Comparison of ENCODE assay signal across 10 mouse cellular contexts in genomic region chr5:66798135-66798534, GRCm38 (mm10). TPM values are rescaled to one million over a fixed set of nuclear protein-coding genes. Genes with fewer than 3 reads are reported as not detected.
A peak's percentile ranks its signal among the peaks of the same experiment; 100 is the strongest.
DNase-seq lines count a peak whose midpoint lies in the region; ATAC-seq lines count a peak whose summit lies in the region.
"Had no signal": no experiment of that assay in that cellular context is flagged by ENCODE, and none has a peak within 500 bp of the region (broad histone marks: within the 10 kb centered on the region; RNA-seq: fewer than 3 reads in every experiment).

No protein-coding gene starts in this region.

- no peak overlapping the region for H3K9ac ChIP-seq in forebrain, embryonic 11.5 days (ENCODE audit: low read length)
- no peak overlapping the region for H3K9ac ChIP-seq in limb, embryonic 12.5 days (replicated peaks)
- H3K9ac ChIP-seq in hindbrain, embryonic 13.5 days = no peak overlapping the region
- no peak overlapping the region for H3K9ac ChIP-seq in neural tube, embryonic 12.5 days
- H3K9ac ChIP-seq: liver, embryonic 13.5 days had no signal

- ATAC-seq in forebrain, embryonic 11.5 days (replicated peaks; ENCODE audit: low FRiP score) = no peak
- ATAC-seq in limb, embryonic 12.5 days (ENCODE audit: insufficient number of reproducible peaks, insufficient read depth, low FRiP score, low TSS enrichment, low read depth) = no peak
- ATAC-seq in hindbrain, embryonic 13.5 days (ENCODE audit: low FRiP score) = 0 out of 2 replicates have a peak, but pooled peaks have one; percentile 47
- ATAC-seq in neural tube, embryonic 12.5 days (ENCODE audit: low FRiP score, low read depth) = peak; percentile 3; the same call in 1 of the 2 replicates
- no peak for ATAC-seq in erythroid progenitor cell, adult 5-6 weeks (replicated peaks; ENCODE audit: low FRiP score, poor library complexity, severe bottlenecking)

- no peak overlapping the region for H3K4me3 ChIP-seq in forebrain, embryonic 10.5 days
- no peak overlapping the region for H3K4me3 ChIP-seq in forebrain, embryonic 11.5 days (ENCODE audit: low read depth, low read length)
- no peak overlapping the region for H3K4me3 ChIP-seq in limb, embryonic 12.5 days (replicated peaks)
- no peak overlapping the region for H3K4me3 ChIP-seq in limb, embryonic 10.5 days
- H3K4me3 ChIP-seq in hindbrain, embryonic 13.5 days = no peak overlapping the region
- no peak overlapping the region for H3K4me3 ChIP-seq in neural tube, embryonic 12.5 days
- H3K4me3 ChIP-seq: liver, embryonic 13.5 days had no signal

- H3K36me3 ChIP-seq in forebrain, embryonic 10.5 days (replicated peaks) = no peaks in the 10 kb centered on the region
- no peaks in the 10 kb centered on the region for H3K36me3 ChIP-seq in forebrain, embryonic 11.5 days (ENCODE audit: control insufficient read depth, insufficient read depth, low read length)
- H3K36me3 ChIP-seq in limb, embryonic 12.5 days = no peaks in the 10 kb centered on the region
- H3K36me3 ChIP-seq in limb, embryonic 10.5 days = no peaks in the 10 kb centered on the region
- no peaks in the 10 kb centered on the region for H3K36me3 ChIP-seq in hindbrain, embryonic 13.5 days
- no peaks in the 10 kb centered on the region for H3K36me3 ChIP-seq in neural tube, embryonic 12.5 days
- H3K36me3 ChIP-seq: liver, embryonic 13.5 days had no signal

- H3K4me2 ChIP-seq in forebrain, embryonic 11.5 days (ENCODE audit: low read depth, low read length, severe bottlenecking) = no peak overlapping the region
- no peak overlapping the region for H3K4me2 ChIP-seq in limb, embryonic 12.5 days
- H3K4me2 ChIP-seq in hindbrain, embryonic 13.5 days = no peak overlapping the region
- H3K4me2 ChIP-seq in neural tube, embryonic 12.5 days (replicated peaks) = peak overlapping the region; percentile 13
- H3K4me2 ChIP-seq: liver, embryonic 13.5 days had no signal

- WGBS in forebrain, embryonic 10.5 days = 78% methylated on average over 3 of the region's 3 CpGs
- WGBS in forebrain, embryonic 11.5 days = 68% methylated on average over 3 of the region's 3 CpGs
- WGBS in limb, embryonic 12.5 days = 49% methylated on average over 3 of the region's 3 CpGs
- WGBS in limb, embryonic 10.5 days = 74% methylated on average over 3 of the region's 3 CpGs
- WGBS in hindbrain, embryonic 13.5 days = 35% methylated on average over 3 of the region's 3 CpGs
- 34% methylated on average over 3 of the region's 3 CpGs for WGBS in neural tube, embryonic 12.5 days

- no peaks in the 10 kb centered on the region for H3K27me3 ChIP-seq in forebrain, embryonic 10.5 days (ENCODE audit: poor library complexity, severe bottlenecking)
- H3K27me3 ChIP-seq in forebrain, embryonic 11.5 days (ENCODE audit: control insufficient read depth, insufficient read depth, low read length) = no peaks in the 10 kb centered on the region
- no peaks in the 10 kb centered on the region for H3K27me3 ChIP-seq in limb, embryonic 12.5 days
- H3K27me3 ChIP-seq in limb, embryonic 10.5 days (ENCODE audit: low read depth, poor library complexity, severe bottlenecking) = no peaks in the 10 kb centered on the region
- H3K27me3 ChIP-seq in hindbrain, embryonic 13.5 days = no peaks in the 10 kb centered on the region
- H3K27me3 ChIP-seq in neural tube, embryonic 12.5 days (replicated peaks) = no peaks in the 10 kb centered on the region
- H3K27me3 ChIP-seq: liver, embryonic 13.5 days had no signal

- DNase-seq in forebrain, embryonic 10.5 days (ENCODE audit: extremely low spot score, low spot score) = no peak
- no peak for DNase-seq in forebrain, embryonic 11.5 days (ENCODE audit: low spot score)
- DNase-seq in limb, embryonic 10.5 days (ENCODE audit: low spot score) = no peak
- no peak for DNase-seq in spleen, postnatal 4 days (ENCODE audit: low spot score in 2 of 2)
- DNase-seq: cerebellum, adult 2 months; liver, embryonic 13.5 days had no signal

- H3K9me3 ChIP-seq in forebrain, embryonic 10.5 days = peaks cover 3% of the 10 kb centered on the region; the same call in 1 of the 2 replicates
- H3K9me3 ChIP-seq in forebrain, embryonic 11.5 days (ENCODE audit: control insufficient read depth, low read length) = no peaks in the 10 kb centered on the region
- no peaks in the 10 kb centered on the region for H3K9me3 ChIP-seq in limb, embryonic 12.5 days
- no peaks in the 10 kb centered on the region for H3K9me3 ChIP-seq in limb, embryonic 10.5 days (replicated peaks)
- no peaks in the 10 kb centered on the region for H3K9me3 ChIP-seq in hindbrain, embryonic 13.5 days
- H3K9me3 ChIP-seq in neural tube, embryonic 12.5 days = no peaks in the 10 kb centered on the region
- H3K9me3 ChIP-seq: liver, embryonic 13.5 days had no signal

- peaks cover 38% of the 10 kb centered on the region for H3K4me1 ChIP-seq in forebrain, embryonic 10.5 days
- H3K4me1 ChIP-seq in forebrain, embryonic 11.5 days (replicated peaks; ENCODE audit: control insufficient read depth, insufficient read depth, low read length) = peaks cover 6% of the 10 kb centered on the region; the same call in 1 of the 2 replicates
- H3K4me1 ChIP-seq in limb, embryonic 12.5 days (replicated peaks) = peaks cover 50% of the 10 kb centered on the region
- H3K4me1 ChIP-seq in limb, embryonic 10.5 days = peaks cover 41% of the 10 kb centered on the region
- H3K4me1 ChIP-seq in hindbrain, embryonic 13.5 days (replicated peaks) = peaks cover 54% of the 10 kb centered on the region
- H3K4me1 ChIP-seq in neural tube, embryonic 12.5 days = peaks cover 40% of the 10 kb centered on the region

- 0 out of 2 replicates have a peak overlapping the region, but pooled peaks have one; percentile 44 for H3K27ac ChIP-seq in forebrain, embryonic 10.5 days
- H3K27ac ChIP-seq in forebrain, embryonic 11.5 days (ENCODE audit: low read depth, low read length) = no peak overlapping the region
- peak overlapping the region; percentile 50; the same call in 1 of the 2 replicates for H3K27ac ChIP-seq in limb, embryonic 12.5 days
- no peak overlapping the region for H3K27ac ChIP-seq in limb, embryonic 10.5 days
- peak overlapping the region; percentile 78 for H3K27ac ChIP-seq in hindbrain, embryonic 13.5 days
- no peak overlapping the region for H3K27ac ChIP-seq in neural tube, embryonic 12.5 days
- H3K27ac ChIP-seq: liver, embryonic 13.5 days had no signal

RNA-seq across cellular contexts. Expression of gene Limch1, which starts 52.5 kb away (rescaled TPM):
- polyA plus RNA-seq in forebrain, embryonic 10.5 days (2016; fragmentation: Nextera tagmentation; extraction: Ambion mirVana) = 26.6 and 28.3 TPM in 2 replicates
- 39.2 and 41.7 TPM in 2 replicates for polyA plus RNA-seq in forebrain, embryonic 11.5 days (2014; fragmentation: Nextera tagmentation; extraction: Ambion mirVana)
- 48.1 and 58.1 TPM in 2 replicates for polyA plus RNA-seq in limb, embryonic 12.5 days (2016; fragmentation: Nextera tagmentation; extraction: Ambion mirVana)
- 21.8 and 28.9 TPM in 2 replicates for polyA plus RNA-seq in limb, embryonic 10.5 days (2016; fragmentation: Nextera tagmentation; extraction: Ambion mirVana)
- polyA plus RNA-seq in hindbrain, embryonic 13.5 days (2015; fragmentation: Nextera tagmentation; extraction: Ambion mirVana) = 49.0 and 52.0 TPM in 2 replicates
- 59.8 and 63.7 TPM in 2 replicates for polyA plus RNA-seq in neural tube, embryonic 12.5 days (2016; fragmentation: Nextera tagmentation; extraction: Ambion mirVana)
- total RNA-seq in erythroid progenitor cell, adult 5-6 weeks (2015; ENCODE audit: low replicate concordance) = not detected in 2 replicates
- 0.39 TPM in 1 of 2 replicates, not detected in the other for total RNA-seq in erythroid progenitor cell, adult 5-6 weeks (2017; ENCODE audit: low replicate concordance)

Comparison
In these comparisons a context has a peak if more than half of its experiments do, and no peak if none do; other contexts are left out.
1. H3K27ac ChIP-seq: peak in forebrain, embryonic 10.5 days (single experiment), limb, embryonic 12.5 days (single experiment) and hindbrain, embryonic 13.5 days (single experiment); none in forebrain, embryonic 11.5 days (single experiment), limb, embryonic 10.5 days (single experiment) and neural tube, embryonic 12.5 days (single experiment).
2. ATAC-seq: peak in hindbrain, embryonic 13.5 days (single experiment) and neural tube, embryonic 12.5 days (single experiment); none in forebrain, embryonic 11.5 days (single experiment), limb, embryonic 12.5 days (single experiment) and erythroid progenitor cell, adult 5-6 weeks (single experiment).